Mouse (Mus musculus): ENCODE measurements around the gene Pomp.

DNA sequence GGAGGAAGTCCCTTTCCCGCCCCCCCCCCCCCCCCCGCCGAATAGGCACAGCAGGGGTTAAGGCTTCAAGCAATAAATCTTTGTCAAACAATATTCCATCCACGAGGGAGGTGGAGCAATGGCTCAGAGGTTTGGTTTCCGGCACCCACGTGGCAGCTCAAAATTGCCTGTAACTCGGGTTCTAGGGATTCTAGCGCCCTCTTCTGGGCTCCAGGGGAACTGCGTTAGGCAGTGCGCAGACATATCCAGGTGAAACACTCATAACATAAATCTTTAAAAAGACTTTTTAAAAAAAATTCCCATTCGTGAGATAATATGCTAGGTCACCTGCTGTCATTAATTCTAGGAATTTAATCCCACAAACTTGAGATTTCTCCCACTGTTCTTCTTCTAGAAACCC lies 46.9 kb downstream of the Pomp start:
- TF ChIP-seq GATA1 (IDR thresholded peaks at IDR 0.05; ENCODE audit: borderline replicate concordance, low read length), result no peak
- no peak for TF ChIP-seq FLI1 (IDR thresholded peaks at IDR 0.05; ENCODE audit: low read length)

Data from megakaryocyte, embryonic 14.5 days (primary cell).